Mouse (Mus musculus) erythroblast, embryonic 14.5 days (primary cell): ENCODE measurements at regions not wholly inside any gene's neighbourhood (a gene's known extent, or its start where the extent isn't known, plus 50 kb on each side); places are given as distances from the start of the nearest gene placed in this dataset.

Experiments
- GATA1 ChIP-seq: IDR thresholded peaks from 2 replicates; pipeline ENCODE4 v1.6.1; 2012; ENCODE audit warnings: low read length, inconsistent platforms, mixed read lengths
- TAL1 ChIP-seq: IDR thresholded peaks from 3 replicates; pipeline ENCODE4 v1.6.1; 2012; ENCODE audit warnings: low read length, inconsistent platforms, mixed read lengths

- no peak for TF ChIP-seq TAL1
- TF ChIP-seq GATA1 = no peak
Observed at GRCm38 (mm10) chr3:125159763-125160162, 244.1 kb upstream of the Ndst4 start.
